Mouse (Mus musculus) forebrain, embryonic 11.5 days (tissue): ENCODE measurements at regions not wholly inside any gene's neighbourhood (a gene's known extent, or its start where the extent isn't known, plus 50 kb on each side); places are given as distances from the start of the nearest gene placed in this dataset.

Experiments used
- ATAC-seq: fragments of 200-750 bp; cut with Nextera tagmentation; replicated peaks from 2 replicates; pipeline ENCODE4 v1.8.0; 2017; ENCODE audit warnings: moderate TSS enrichment; ENCODE audit not compliant: low FRiP score
- DNase-seq: peaks from one replicate; pipeline ENCODE4 v3.0.0-alpha.2; 2017; ENCODE audit warnings: low spot score
- H3K27ac ChIP-seq: fragments of 300-500 bp; sonication (generic); 2 replicates; pipeline ENCODE4 v1.5.1; 2014; ENCODE audit warnings: low read depth, low read length
- H3K27me3 ChIP-seq: fragments of 300-500 bp; sonication (generic); 2 replicates; pipeline ENCODE4 v1.6.1; 2014; ENCODE audit warnings: mild to moderate bottlenecking, low read length, mixed read lengths; ENCODE audit not compliant: control insufficient read depth, insufficient read depth
- H3K36me3 ChIP-seq: fragments of 300-500 bp; sonication (generic); 2 replicates; pipeline ENCODE4 v1.6.1; 2014; ENCODE audit warnings: mild to moderate bottlenecking, low read length, moderate library complexity, mixed read lengths; ENCODE audit not compliant: control insufficient read depth, insufficient read depth
- H3K4me1 ChIP-seq: fragments of 300-500 bp; sonication (generic); replicated peaks from 2 replicates; pipeline ENCODE4 v1.6.1; 2014; ENCODE audit warnings: low read length, mixed read lengths; ENCODE audit not compliant: control insufficient read depth, insufficient read depth
- H3K4me2 ChIP-seq: fragments of 300-500 bp; sonication (generic); 2 replicates; pipeline ENCODE4 v1.6.1; 2014; ENCODE audit warnings: low read depth, mild to moderate bottlenecking, low read length, moderate library complexity, mixed read lengths; ENCODE audit not compliant: severe bottlenecking
- H3K4me3 ChIP-seq: fragments of 300-500 bp; sonication (generic); 2 replicates; pipeline ENCODE4 v1.5.1; 2014; ENCODE audit warnings: low read depth, low read length
- H3K9ac ChIP-seq: fragments of 300-500 bp; sonication (generic); 2 replicates; pipeline ENCODE4 v1.6.1; 2014; ENCODE audit warnings: low read length
- H3K9me3 ChIP-seq: fragments of 300-500 bp; sonication (generic); 2 replicates; pipeline ENCODE4 v1.6.1; 2016; ENCODE audit warnings: low read length, mixed read lengths; ENCODE audit not compliant: control insufficient read depth
- WGBS: fragments of 180-500 bp; shearing (Covaris S2); extraction: QIAGEN DNeasy Blood & Tissue Kit; methylation state at CpG from one replicate; pipeline ENCODE4 v1.1.7; 2014; 5-methylcytosine and 5-hydroxymethylcytosine counted together

DNA sequence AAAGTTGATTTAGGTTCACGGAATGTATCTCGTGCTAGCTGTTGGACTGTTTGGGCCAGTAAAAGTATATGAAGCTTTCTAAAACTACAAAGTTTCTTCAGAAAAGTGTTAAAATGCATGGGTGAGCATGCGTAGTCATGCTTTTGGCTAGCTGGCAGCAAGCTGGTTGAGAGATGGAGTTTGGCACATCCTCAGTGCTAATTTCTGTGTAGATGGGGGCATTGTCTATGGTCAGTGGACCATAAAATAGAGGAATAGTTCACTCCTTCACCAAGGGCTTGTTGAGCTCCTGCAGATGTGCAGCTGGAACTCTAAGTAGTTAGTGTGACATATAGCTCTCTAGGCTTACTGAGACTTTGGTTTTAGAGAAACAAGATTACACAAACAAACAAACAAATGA lies 107.8 kb downstream of the Btc start:
- H3K27ac ChIP-seq, result no peak overlapping the region
- WGBS, result 93% methylated on average over 3 of the region's 3 CpGs
- H3K27me3 ChIP-seq, result no peaks in the 10 kb centered on the region
- no peaks in the 10 kb centered on the region for H3K36me3 ChIP-seq
- no peaks in the 10 kb centered on the region for H3K4me1 ChIP-seq
- DNase-seq, result no peak
- H3K9ac ChIP-seq, result no peak overlapping the region
- H3K9me3 ChIP-seq, result no peaks in the 10 kb centered on the region
- no peak for ATAC-seq
- H3K4me3 ChIP-seq, result no peak overlapping the region
- H3K4me2 ChIP-seq, result no peak overlapping the region

DNA sequence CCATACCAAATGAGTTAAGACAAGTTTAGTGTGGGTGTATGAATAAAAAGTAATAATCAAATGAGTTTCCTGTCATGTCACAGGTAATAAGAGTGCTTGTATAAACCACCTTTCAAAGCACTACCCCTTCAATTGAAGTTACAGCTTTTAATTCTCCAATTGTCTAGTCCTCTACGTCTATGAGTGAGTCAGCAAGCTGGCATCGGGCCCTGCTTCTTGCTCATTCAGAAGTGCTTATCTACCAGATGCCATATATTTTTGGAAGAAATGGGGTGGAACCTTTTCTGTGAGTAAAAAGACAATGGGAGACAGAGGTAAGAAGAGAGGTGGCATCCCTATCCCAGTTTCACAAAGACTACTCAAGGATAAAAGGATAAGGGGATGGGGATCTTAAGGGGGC lies 105.7 kb downstream of the Btc start:
- H3K4me1 ChIP-seq, result no peaks in the 10 kb centered on the region
- H3K9me3 ChIP-seq, result no peaks in the 10 kb centered on the region
- WGBS, result 87% methylated on average over 2 of the region's 2 CpGs
- DNase-seq (no peak), ATAC-seq (no peak)
- H3K36me3 ChIP-seq, result no peaks in the 10 kb centered on the region
- no peak overlapping the region for H3K4me2 ChIP-seq
- no peak overlapping the region for H3K9ac ChIP-seq
- H3K27me3 ChIP-seq, result no peaks in the 10 kb centered on the region
- no peak overlapping the region for H3K27ac ChIP-seq
- H3K4me3 ChIP-seq, result no peak overlapping the region

DNA sequence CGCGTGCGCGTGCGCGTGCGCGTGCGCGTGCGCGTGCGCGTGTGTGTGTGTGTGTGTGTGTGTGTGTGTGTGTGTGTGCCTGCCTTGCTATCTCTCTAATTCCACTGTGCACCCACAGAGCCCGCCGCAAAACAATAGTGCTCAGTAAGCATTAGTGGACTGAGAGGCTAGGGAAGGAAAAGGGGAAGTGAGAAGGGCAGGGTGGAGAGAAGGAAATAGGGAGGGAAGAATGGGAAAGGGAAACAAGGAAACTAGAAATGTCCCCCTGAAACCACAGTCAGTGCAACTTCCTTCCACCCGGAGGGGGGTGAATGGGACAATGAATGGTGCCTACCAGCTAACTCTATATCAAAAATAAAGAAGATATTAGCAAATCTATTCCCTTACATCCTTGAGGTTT lies 100.7 kb downstream of the Btc start:
- Histone ChIP-seq H3K9ac (no peak overlapping the region), H3K27me3 (no peaks in the 10 kb centered on the region), H3K27ac (no peak overlapping the region), H3K4me1 (no peaks in the 10 kb centered on the region), H3K9me3 (no peaks in the 10 kb centered on the region), H3K4me2 (no peak overlapping the region), H3K36me3 (no peaks in the 10 kb centered on the region), H3K4me3 (no peak overlapping the region)
- no peak for ATAC-seq
- no peak for DNase-seq
- 87% methylated on average over 17 of the region's 17 CpGs for WGBS

DNA sequence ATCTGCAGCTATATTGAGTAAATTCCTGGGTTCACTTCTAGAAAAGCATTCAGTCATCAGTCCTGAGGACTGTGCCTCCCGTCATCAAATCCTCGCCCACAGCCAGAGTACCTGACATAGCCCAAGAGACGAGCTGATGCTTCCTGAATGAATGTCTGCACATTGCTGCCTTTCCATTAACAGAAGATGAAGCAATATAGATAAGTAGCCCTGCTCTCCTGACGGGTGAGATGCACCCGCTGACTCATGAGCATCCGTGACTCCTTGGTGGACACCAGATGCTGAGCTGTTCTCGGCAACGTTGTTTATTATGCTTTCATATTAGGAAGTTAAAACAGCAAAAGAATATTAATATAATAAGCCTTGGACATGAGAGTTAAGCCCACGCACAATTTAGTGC lies 99.9 kb downstream of the Btc start:
- Histone ChIP-seq H3K4me2 (no peak overlapping the region), H3K4me3 (no peak overlapping the region), H3K9me3 (no peaks in the 10 kb centered on the region), H3K27me3 (no peaks in the 10 kb centered on the region), H3K36me3 (no peaks in the 10 kb centered on the region), H3K4me1 (no peaks in the 10 kb centered on the region), H3K27ac (no peak overlapping the region), H3K9ac (no peak overlapping the region)
- 92% methylated on average over 9 of the region's 9 CpGs for WGBS
- ATAC-seq, result no peak
- DNase-seq, result no peak

DNA sequence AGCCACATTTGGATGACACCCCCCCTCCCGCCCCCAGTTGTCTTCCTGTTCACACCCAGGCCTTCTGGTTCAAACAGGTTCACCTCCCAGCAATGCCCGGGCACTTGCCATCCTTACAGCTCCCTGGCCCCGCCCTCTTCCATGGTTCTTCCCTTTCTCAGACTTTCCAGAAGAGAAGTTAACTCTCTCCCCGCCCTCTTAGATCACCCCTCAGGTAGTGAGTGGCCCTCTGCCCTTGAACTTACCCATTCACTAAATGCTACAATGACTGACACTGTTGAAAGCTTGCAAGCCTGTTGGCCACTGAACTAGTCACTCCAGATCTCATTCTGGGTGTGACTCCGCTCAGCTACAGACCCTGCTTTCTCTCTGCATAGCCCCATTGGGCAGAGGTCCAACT lies 99.1 kb downstream of the Btc start:
- H3K36me3 ChIP-seq, result no peaks in the 10 kb centered on the region
- no peak overlapping the region for H3K4me2 ChIP-seq
- DNase-seq, result no peak

DNA sequence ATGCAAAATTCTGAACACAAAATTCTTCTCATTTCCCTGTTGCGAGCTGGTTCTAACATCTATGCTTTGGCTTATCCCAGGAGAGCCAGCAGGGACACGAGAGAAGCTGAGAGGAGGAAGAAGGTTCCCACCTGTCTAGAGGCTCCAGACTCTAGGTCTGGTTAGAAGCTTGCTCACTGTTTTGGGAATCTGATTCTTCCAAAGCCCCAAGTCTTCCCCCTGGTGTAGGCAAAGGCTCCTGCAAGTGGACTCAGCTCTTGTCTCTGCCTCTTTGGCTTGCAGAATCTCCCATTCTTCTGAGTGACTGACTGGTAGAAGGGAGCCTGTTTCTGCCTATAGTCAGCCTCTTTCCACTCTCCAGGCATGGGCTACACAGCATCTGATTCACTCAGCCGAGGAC lies 95.8 kb downstream of the Btc start:
- Histone ChIP-seq H3K4me1 (no peaks in the 10 kb centered on the region), H3K27ac (no peak overlapping the region), H3K9me3 (no peaks in the 10 kb centered on the region), H3K9ac (no peak overlapping the region), H3K27me3 (no peaks in the 10 kb centered on the region), H3K4me2 (no peak overlapping the region), H3K36me3 (no peaks in the 10 kb centered on the region), H3K4me3 (no peak overlapping the region)
- ATAC-seq (no peak), DNase-seq (no peak)
- 77% methylated on average over 3 of the region's 3 CpGs for WGBS

More for the DNA sequence above, 99.1 kb downstream of the Btc start:
- Histone ChIP-seq H3K9ac (no peak overlapping the region), H3K9me3 (no peaks in the 10 kb centered on the region), H3K4me3 (no peak overlapping the region), H3K27ac (no peak overlapping the region), H3K4me1 (no peaks in the 10 kb centered on the region), H3K27me3 (no peaks in the 10 kb centered on the region)
- ATAC-seq, result no peak
- 78% methylated on average over 5 of the region's 5 CpGs for WGBS
